Mouse (Mus musculus) ovary, postnatal 10 days (tissue): Measurements from ENCODE around the gene Fbxo24.

Experiments used
- DNase-seq: peaks from one replicate; pipeline ENCODE4 v3.0.0; 2022; ENCODE audit warnings: low spot score

The Fbxo24 gene

GRCm38 (mm10) chr5:137628498-137629305, at the start of gene Fbxo24, which contains the start of the genes Lrch4 and Gm20605:
Fbxo24 (minus strand) TSS chr5:137629002.
Lrch4 (plus strand) TSS chr5:137629121.
Gm20605 (plus strand) TSS chr5:137629175.
- DNase-seq = peak; percentile 96

GRCm38 (mm10) chr5:137677859-137678258, 49.1 kb upstream of the Fbxo24 start:
- no peak for DNase-seq

- DNase-seq = no peak
Measured at GRCm38 (mm10) chr5:137674786-137675185, 46.0 kb upstream of the Fbxo24 start.

- no peak for DNase-seq
Measured at GRCm38 (mm10) chr5:137673015-137673414, 44.2 kb upstream of the Fbxo24 start.

- DNase-seq = no peak
Measured at GRCm38 (mm10) chr5:137672361-137672760, 43.6 kb upstream of the Fbxo24 start.

GRCm38 (mm10) chr5:137671443-137672240, 42.8 kb upstream of the Fbxo24 start:
- DNase-seq = no peak

- DNase-seq = no peak
Measured at GRCm38 (mm10) chr5:137670240-137670639, 41.4 kb upstream of the Fbxo24 start.

GRCm38 (mm10) chr5:137668971-137669370, 40.2 kb upstream of the Fbxo24 start:
- DNase-seq = no peak

- DNase-seq = no peak
Measured at GRCm38 (mm10) chr5:137663057-137663456, 34.3 kb upstream of the Fbxo24 start.

- DNase-seq = no peak
Measured at GRCm38 (mm10) chr5:137660064-137660688, 31.4 kb upstream of the Fbxo24 start.

GRCm38 (mm10) chr5:137656977-137657376, 28.2 kb upstream of the Fbxo24 start:
- DNase-seq = no peak

GRCm38 (mm10) chr5:137654746-137655145, 25.9 kb upstream of the Fbxo24 start:
- DNase-seq = no peak

- DNase-seq = no peak
Measured at GRCm38 (mm10) chr5:137653366-137653765, 24.6 kb upstream of the Fbxo24 start.

- no peak for DNase-seq
Measured at GRCm38 (mm10) chr5:137652474-137652873, 23.7 kb upstream of the Fbxo24 start.

- no peak for DNase-seq
Measured at GRCm38 (mm10) chr5:137649669-137650571, 21.1 kb upstream of the Fbxo24 start.

- DNase-seq = no peak
Measured at GRCm38 (mm10) chr5:137649251-137649650, 20.4 kb upstream of the Fbxo24 start.

- no peak for DNase-seq
Measured at GRCm38 (mm10) chr5:137647827-137648601, 19.2 kb upstream of the Fbxo24 start.

- no peak for DNase-seq
Measured at GRCm38 (mm10) chr5:137645652-137646091, 16.9 kb upstream of the Fbxo24 start, which contains the start of gene Irs3. Irs3 (minus strand) TSS chr5:137645714.

- no peak for DNase-seq
Measured at GRCm38 (mm10) chr5:137645091-137645651, 16.4 kb upstream of the Fbxo24 start.

- no peak for DNase-seq
Measured at GRCm38 (mm10) chr5:137644484-137644883, 15.7 kb upstream of the Fbxo24 start.
